Mouse (Mus musculus) ES-E14 (cell line): ENCODE data around the gene Igsf9b. TPM values are rescaled to one million over a fixed set of nuclear protein-coding genes. Genes with fewer than 3 reads are reported as not detected.

Source experiments
- DNase-seq: peaks from one replicate; pipeline ENCODE4 v3.0.0-alpha.2; 2013; ENCODE audit warnings: low read depth, low spot score
- H3K27ac ChIP-seq: 2 replicates; pipeline ENCODE4 v1.5.1; 2012; ENCODE audit warnings: low read depth, mild to moderate bottlenecking, low read length, moderate library complexity, mixed read lengths; ENCODE audit not compliant: poor library complexity, insufficient read depth, severe bottlenecking
- H3K36me3 ChIP-seq: 2 replicates; pipeline ENCODE4 v1.6.1; 2012; ENCODE audit warnings: mild to moderate bottlenecking, low read length, moderate library complexity, mixed read lengths; ENCODE audit not compliant: control insufficient read depth, poor library complexity, insufficient read depth, severe bottlenecking
- H3K4me1 ChIP-seq, 2 experiments: fragments of 150-350 bp in 1 of 2; sonication (generic) in 1 of 2; 2 replicates each; pipeline ENCODE4 v1.6.1; 2012; ENCODE audit warnings: low read length in 2 of 2, mild to moderate bottlenecking in 1 of 2, mixed read lengths in 1 of 2; ENCODE audit not compliant: control insufficient read depth in 2 of 2, insufficient read depth in 2 of 2, poor library complexity in 1 of 2
- H3K4me3 ChIP-seq, 2 experiments: fragments of 150-350 bp in 1 of 2; sonication (generic) in 1 of 2; 2 replicates each; pipeline ENCODE4 v1.5.1; 2012; ENCODE audit warnings: low read length in 2 of 2, low read depth in 1 of 2, mild to moderate bottlenecking in 1 of 2, mixed read lengths in 1 of 2; ENCODE audit not compliant: insufficient read depth in 1 of 2, poor library complexity in 1 of 2, severe bottlenecking in 1 of 2
- H3K9ac ChIP-seq: 2 replicates; pipeline ENCODE4 v1.6.1; 2012; ENCODE audit warnings: low read depth, mild to moderate bottlenecking, low read length, mixed read lengths; ENCODE audit not compliant: poor library complexity, insufficient read depth, severe bottlenecking
- H3K9me3 ChIP-seq: fragments of 150-350 bp; sonication (generic); 2 replicates; pipeline ENCODE4 v1.6.1; 2012; ENCODE audit warnings: low read depth, mild to moderate bottlenecking, low read length; ENCODE audit not compliant: control insufficient read depth, insufficient read depth
- CHD2 ChIP-seq: IDR thresholded peaks from 2 replicates; pipeline ENCODE4 v1.6.1; 2014; ENCODE audit warnings: mild to moderate bottlenecking, low read depth, low read length, inconsistent platforms
- HCFC1 ChIP-seq: IDR thresholded peaks from 2 replicates; pipeline ENCODE4 v1.6.1; 2012; ENCODE audit warnings: low read length, inconsistent platforms, borderline replicate concordance; ENCODE audit not compliant: insufficient read depth
- MAFK ChIP-seq: IDR thresholded peaks from 2 replicates; pipeline ENCODE4 v1.6.1; 2014; ENCODE audit warnings: mild to moderate bottlenecking, low read depth, low read length, inconsistent platforms; ENCODE audit not compliant: insufficient read depth
- ZC3H11A ChIP-seq: IDR thresholded peaks from 2 replicates; pipeline ENCODE4 v1.6.1; 2012; ENCODE audit warnings: low read depth, mild to moderate bottlenecking, inconsistent platforms, low read length, borderline replicate concordance
- ZNF384 ChIP-seq: IDR thresholded peaks from 2 replicates; pipeline ENCODE4 v1.6.1; 2012; ENCODE audit warnings: low read depth, low read length, inconsistent platforms
- in situ Hi-C, 2 experiments: fragments of 600-800 bp; cut with MboI; formaldehyde crosslinking; loops; one replicate each; pipeline ENCODE4 v1.15.1; 2025; ENCODE audit warnings: low sequenced_read_pairs in 2 of 2, inconsistent platforms in 1 of 2; ENCODE audit not compliant: unreplicated experiment in 2 of 2
- total RNA-seq: library from RNA; depleted of rRNA; stranded (reverse); fragments of 300-350 nt; gene quantifications from 2 replicates; pipeline ENCODE4 v1.2.3, GENCODE M21; 2012

Igsf9b gene
- total RNA-seq, 1 experiment: 31.5 TPM

- in situ Hi-C loops: no loop called here
- no peaks in the 10 kb centered on the region for H3K9me3 ChIP-seq
- peaks cover 2% of the 10 kb centered on the region; the same call in 1 of the 2 replicates for H3K36me3 ChIP-seq
- no peak overlapping the region for H3K9ac ChIP-seq
- no peak overlapping the region for H3K27ac ChIP-seq
- peaks cover 11 to 49% of the 10 kb centered on the region in 2 experiments; a peak in 3 of 4 replicates for H3K4me1 ChIP-seq
- H3K4me3 ChIP-seq: no peak overlapping the region
- TF ChIP-seq MAFK: no peak
- TF ChIP-seq HCFC1: no peak
- no peak for TF ChIP-seq ZNF384
- no peak for DNase-seq
These were observed 3.3 kb downstream of the Igsf9b start for GRCm38 (mm10) chr9:27302291-27302690.

- DNase-seq: no peak
- Histone ChIP-seq H3K4me1 (peaks cover 11 to 57% of the 10 kb centered on the region in 2 experiments; a peak in 3 of 4 replicates), H3K36me3 (peaks cover 2% of the 10 kb centered on the region; the same call in 1 of the 2 replicates), H3K9ac (no peak overlapping the region), H3K27ac (no peak overlapping the region), H3K9me3 (no peaks in the 10 kb centered on the region), H3K4me3 (no peak overlapping the region)
- in situ Hi-C loops: no loop called here
- TF ChIP-seq HCFC1: no peak
- TF ChIP-seq MAFK: no peak
- TF ChIP-seq ZNF384: no peak
- TF ChIP-seq ZC3H11A: no peak
- TF ChIP-seq CHD2: no peak
These were observed 4.8 kb downstream of the Igsf9b start for GRCm38 (mm10) chr9:27303571-27304484.

GRCm38 (mm10) chr9:27304485-27305102, 5.6 kb downstream of the Igsf9b start:
- peaks cover 11 to 57% of the 10 kb centered on the region in 2 experiments; a peak in 3 of 4 replicates for H3K4me1 ChIP-seq
- H3K4me3 ChIP-seq: no peak overlapping the region
- no peak overlapping the region for H3K9ac ChIP-seq
- in situ Hi-C loops: no loop called here
- DNase-seq: no peak
- peaks cover 2% of the 10 kb centered on the region; the same call in 1 of the 2 replicates for H3K36me3 ChIP-seq
- TF ChIP-seq CHD2: no peak
- no peak for TF ChIP-seq ZC3H11A
- TF ChIP-seq MAFK: no peak
- no peak for TF ChIP-seq ZNF384
- no peak for TF ChIP-seq HCFC1
- H3K9me3 ChIP-seq: no peaks in the 10 kb centered on the region
- H3K27ac ChIP-seq: no peak overlapping the region

- no peak for TF ChIP-seq ZC3H11A
- TF ChIP-seq HCFC1: no peak
- TF ChIP-seq MAFK: no peak
- TF ChIP-seq CHD2: no peak
- no peak for TF ChIP-seq ZNF384
- no peak overlapping the region for H3K9ac ChIP-seq
- H3K27ac ChIP-seq: no peak overlapping the region
- in situ Hi-C loops: no loop called here
- no peak for DNase-seq
- no peaks in the 10 kb centered on the region for H3K9me3 ChIP-seq
- peaks cover 8% of the 10 kb centered on the region; the same call in 1 of the 2 replicates for H3K36me3 ChIP-seq
- H3K4me3 ChIP-seq: no peak overlapping the region
- H3K4me1 ChIP-seq: peaks cover 11 to 60% of the 10 kb centered on the region in 2 experiments; a peak in 3 of 4 replicates
These were observed 6.5 kb downstream of the Igsf9b start for GRCm38 (mm10) chr9:27305502-27305901.
